Mouse (Mus musculus) midbrain, embryonic 10.5 days (tissue): ENCODE measurements around the gene Pnma5. TPM values are rescaled to one million over a fixed set of nuclear protein-coding genes. Genes with fewer than 3 reads are reported as not detected.
"Not testable (repeated sequence)": the region's sequence is repeated elsewhere in the genome, so short reads cannot be mapped to it uniquely, and the experiment has no call there.

Experiments
- DNase-seq: peaks from one replicate; pipeline ENCODE4 v3.0.0-alpha.2; 2017; ENCODE audit warnings: low spot score
- H3K27ac ChIP-seq: fragments of 300-500 bp; sonication (generic); replicated peaks from 2 replicates; pipeline ENCODE4 v1.5.1; 2016; ENCODE audit warnings: mild to moderate bottlenecking
- H3K27me3 ChIP-seq: fragments of 300-500 bp; sonication (generic); 2 replicates; pipeline ENCODE4 v1.6.1; 2016; ENCODE audit warnings: low read depth, mild to moderate bottlenecking; ENCODE audit not compliant: poor library complexity, severe bottlenecking
- H3K36me3 ChIP-seq: fragments of 300-500 bp; sonication (generic); 2 replicates; pipeline ENCODE4 v1.6.1; 2016; ENCODE audit warnings: mild to moderate bottlenecking, moderate library complexity
- H3K4me1 ChIP-seq: fragments of 300-500 bp; sonication (generic); 2 replicates; pipeline ENCODE4 v1.6.1; 2016
- H3K4me3 ChIP-seq: fragments of 300-500 bp; sonication (generic); 2 replicates; pipeline ENCODE4 v1.5.1; 2016; ENCODE audit warnings: mild to moderate bottlenecking, moderate library complexity
- H3K9me3 ChIP-seq: fragments of 300-500 bp; sonication (generic); replicated peaks from 2 replicates; pipeline ENCODE4 v1.6.1; 2016; ENCODE audit warnings: mild to moderate bottlenecking
- WGBS: fragments of 180-500 bp; shearing (Covaris S2); methylation state at CpG from one replicate; pipeline ENCODE4 v1.1.7; 2016; 5-methylcytosine and 5-hydroxymethylcytosine counted together
- polyA plus RNA-seq: library from polyadenylated mRNA; unstranded; fragments of >200 nt; fragmentation: Nextera tagmentation; extraction: Ambion mirVana; gene quantifications from 2 replicates; pipeline ENCODE4 v1.2.1, GENCODE M21; 2016

Pnma5 gene
- polyA plus RNA-seq, result 0.06 TPM in 1 of 2 replicates, not detected in the other

- no peaks in the 10 kb centered on the region for H3K4me1 ChIP-seq
- 83% methylated on average over 1 of the region's 1 CpGs for WGBS
- no peaks in the 10 kb centered on the region for H3K36me3 ChIP-seq
- no peak within 1 kb of the TSS for H3K27ac ChIP-seq
- H3K9me3 ChIP-seq, result no peaks in the 10 kb centered on the region
- peaks cover 6% of the 10 kb centered on the region; the same call in 1 of the 2 replicates for H3K27me3 ChIP-seq
- no peak for DNase-seq
- H3K4me3 ChIP-seq, result no peak within 1 kb of the TSS
Observed at GRCm38 (mm10) chrX:73037003-73037402, at the start of gene Pnma5. TSS of gene Pnma5 (minus strand) at chrX:73037103.

GRCm38 (mm10) chrX:73082267-73083055, 45.6 kb upstream of the Pnma5 start, which contains the start of gene Xlr4a:
TSS of gene Xlr4a (minus strand) at chrX:73082478.
- not testable (repeated sequence) for H3K27me3 ChIP-seq, H3K36me3 ChIP-seq, H3K4me1 ChIP-seq, H3K9me3 ChIP-seq, DNase-seq, H3K4me3 ChIP-seq, H3K27ac ChIP-seq
- 81% methylated on average over 19 of the region's 19 CpGs for WGBS

GRCm38 (mm10) chrX:73066765-73067312, 29.9 kb upstream of the Pnma5 start:
- H3K27me3 ChIP-seq, result peaks cover 29% of the 10 kb centered on the region
- WGBS, result 100% methylated on average over 1 of the region's 5 CpGs
- H3K27ac ChIP-seq, H3K36me3 ChIP-seq, H3K9me3 ChIP-seq, DNase-seq, H3K4me3 ChIP-seq: not testable (repeated sequence)
- peaks cover 13% of the 10 kb centered on the region for H3K4me1 ChIP-seq

- 14% methylated on average over 6 of the region's 7 CpGs for WGBS
- H3K27ac ChIP-seq, result peak within 1 kb of the TSS; percentile 65; the same call in 1 of the 2 replicates
- H3K4me3 ChIP-seq, result peak within 1 kb of the TSS; percentile 45
- H3K9me3 ChIP-seq, result no peaks in the 10 kb centered on the region
- H3K36me3 ChIP-seq, result no peaks in the 10 kb centered on the region
- H3K27me3 ChIP-seq, result peaks cover 29% of the 10 kb centered on the region
- no peak for DNase-seq
- H3K4me1 ChIP-seq, result peaks cover 13% of the 10 kb centered on the region
Observed at GRCm38 (mm10) chrX:73064415-73064793, 27.5 kb upstream of the Pnma5 start, which contains the start of gene Pnma3. TSS of gene Pnma3 (plus strand) at chrX:73064787.

- 32% methylated on average over 24 of the region's 24 CpGs for WGBS
- Histone ChIP-seq H3K36me3 (no peaks in the 10 kb centered on the region), H3K4me3 (peak overlapping the region; percentile 45), H3K4me1 (peaks cover 13% of the 10 kb centered on the region), H3K27me3 (peaks cover 29% of the 10 kb centered on the region), H3K9me3 (no peaks in the 10 kb centered on the region), H3K27ac (peak overlapping the region; percentile 65; the same call in 1 of the 2 replicates)
- DNase-seq, result peak; percentile 50
Observed at GRCm38 (mm10) chrX:73063512-73064414, 26.9 kb upstream of the Pnma5 start.

- Histone ChIP-seq H3K36me3 (no peaks in the 10 kb centered on the region), H3K27ac (no peak overlapping the region), H3K4me3 (no peak overlapping the region), H3K27me3 (peaks cover 29% of the 10 kb centered on the region), H3K9me3 (no peaks in the 10 kb centered on the region), H3K4me1 (peaks cover 13% of the 10 kb centered on the region)
- DNase-seq, result no peak
- WGBS, result 61% methylated on average over 5 of the region's 5 CpGs
Observed at GRCm38 (mm10) chrX:73062323-73062722, 25.4 kb upstream of the Pnma5 start.

- Histone ChIP-seq H3K4me3 (no peak overlapping the region), H3K36me3 (no peaks in the 10 kb centered on the region), H3K27ac (no peak overlapping the region), H3K27me3 (peaks cover 29% of the 10 kb centered on the region), H3K4me1 (peaks cover 13% of the 10 kb centered on the region), H3K9me3 (no peaks in the 10 kb centered on the region)
- WGBS, result 78% methylated on average over 1 of the region's 1 CpGs
- no peak for DNase-seq
Observed at GRCm38 (mm10) chrX:73061528-73061927, 24.6 kb upstream of the Pnma5 start.

- H3K36me3 ChIP-seq, result no peaks in the 10 kb centered on the region
- DNase-seq, result peak; percentile 89
- H3K4me3 ChIP-seq, result no peak overlapping the region
- H3K27ac ChIP-seq, result peak overlapping the region; percentile 76
- H3K4me1 ChIP-seq, result no peaks in the 10 kb centered on the region
- no peaks in the 10 kb centered on the region; the same call in 1 of the 2 replicates for H3K27me3 ChIP-seq
- 14% methylated on average over 14 of the region's 14 CpGs for WGBS
- no peaks in the 10 kb centered on the region for H3K9me3 ChIP-seq
Observed at GRCm38 (mm10) chrX:73053860-73054563, 17.1 kb upstream of the Pnma5 start.

- Histone ChIP-seq H3K4me3 (no peak overlapping the region), H3K36me3 (no peaks in the 10 kb centered on the region), H3K4me1 (no peaks in the 10 kb centered on the region), H3K9me3 (no peaks in the 10 kb centered on the region), H3K27ac (no peak overlapping the region), H3K27me3 (peaks cover 6% of the 10 kb centered on the region; the same call in 1 of the 2 replicates)
- 85% methylated on average over 12 of the region's 12 CpGs for WGBS
- no peak for DNase-seq
Observed at GRCm38 (mm10) chrX:73039666-73040065, 2.8 kb upstream of the Pnma5 start.

GRCm38 (mm10) chrX:73038831-73039230, 1.9 kb upstream of the Pnma5 start:
- DNase-seq, result no peak
- Histone ChIP-seq H3K4me3 (no peak overlapping the region), H3K27me3 (peaks cover 6% of the 10 kb centered on the region; the same call in 1 of the 2 replicates), H3K36me3 (no peaks in the 10 kb centered on the region), H3K4me1 (no peaks in the 10 kb centered on the region), H3K9me3 (no peaks in the 10 kb centered on the region), H3K27ac (no peak overlapping the region)
- 80% methylated on average over 8 of the region's 8 CpGs for WGBS

- no peaks in the 10 kb centered on the region for H3K4me1 ChIP-seq
- H3K4me3 ChIP-seq, result no peak overlapping the region
- no peak overlapping the region for H3K27ac ChIP-seq
- WGBS, result 71% methylated on average over 4 of the region's 4 CpGs
- H3K27me3 ChIP-seq, result peaks cover 10% of the 10 kb centered on the region; the same call in 1 of the 2 replicates
- H3K9me3 ChIP-seq, result no peaks in the 10 kb centered on the region
- no peak for DNase-seq
- no peaks in the 10 kb centered on the region for H3K36me3 ChIP-seq
Observed at GRCm38 (mm10) chrX:73012846-73013245, 24.1 kb downstream of the Pnma5 start.
